Mouse (Mus musculus): ENCODE data around the gene Lrrc4c. TPM values are rescaled to one million over a fixed set of nuclear protein-coding genes. Genes with fewer than 3 reads are reported as not detected.

Lrrc4c gene
- polyA plus RNA-seq, 1 experiment from 2014 or later: 0.19 TPM

- Histone ChIP-seq H3K9ac (ENCODE audit: low read depth, low read length) (no peak overlapping the region), H3K27ac (ENCODE audit: low read depth, low read length) (no peak overlapping the region), H3K4me3 (ENCODE audit: low read depth, low read length) (peak overlapping the region; percentile 44), H3K36me3 (ENCODE audit: control insufficient read depth, insufficient read depth, low read length) (no peaks in the 10 kb centered on the region), H3K27me3 (ENCODE audit: control insufficient read depth, insufficient read depth, low read length) (peaks cover 11% of the 10 kb centered on the region), H3K4me2 (peak overlapping the region; percentile 93), H3K4me1 (ENCODE audit: control insufficient read depth, insufficient read depth, low read length) (no peaks in the 10 kb centered on the region), H3K9me3 (replicated peaks; ENCODE audit: control insufficient read depth, low read length) (no peaks in the 10 kb centered on the region)
- ATAC-seq (replicated peaks; ENCODE audit: insufficient number of reproducible peaks, low FRiP score, low TSS enrichment): no peak
- 14% methylated on average over 8 of the region's 8 CpGs for WGBS (ENCODE audit: insufficient replicate concordance)
Measured at GRCm38 (mm10) chr2:97467664-97468063, 1149.7 kb downstream of the Lrrc4c start.

DNA sequence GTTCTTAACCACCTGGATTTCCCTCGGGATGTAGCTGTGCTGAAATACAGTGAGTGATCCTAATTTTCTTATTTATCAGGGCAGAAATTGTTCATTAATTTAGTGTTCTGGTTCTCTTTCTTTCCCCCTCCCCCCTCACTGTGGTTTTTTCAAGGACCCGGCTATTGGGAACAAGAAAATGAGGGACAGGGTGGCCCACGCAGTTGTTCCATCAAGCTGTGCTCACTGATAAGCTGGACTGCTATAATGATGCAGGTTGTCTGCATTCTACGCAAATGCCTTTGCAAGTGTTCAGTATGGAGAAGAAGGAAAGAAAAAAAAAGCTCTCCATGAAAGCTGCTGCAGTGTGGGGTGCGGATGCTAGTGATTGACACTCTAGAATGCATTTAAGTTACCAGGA lies 1150.4 kb downstream of the Lrrc4c start:
- no peak overlapping the region for H3K27ac ChIP-seq (ENCODE audit: low read depth, low read length)
- H3K36me3 ChIP-seq (ENCODE audit: control insufficient read depth, insufficient read depth, low read length): no peaks in the 10 kb centered on the region
- peaks cover 11% of the 10 kb centered on the region for H3K27me3 ChIP-seq (ENCODE audit: control insufficient read depth, insufficient read depth, low read length)
- ATAC-seq (replicated peaks; ENCODE audit: insufficient number of reproducible peaks, low FRiP score, low TSS enrichment): no peak
- no peak overlapping the region for H3K4me2 ChIP-seq
- no peaks in the 10 kb centered on the region for H3K4me1 ChIP-seq (ENCODE audit: control insufficient read depth, insufficient read depth, low read length)
- WGBS (ENCODE audit: insufficient replicate concordance): 28% methylated on average over 5 of the region's 5 CpGs
- no peaks in the 10 kb centered on the region for H3K9me3 ChIP-seq (replicated peaks; ENCODE audit: control insufficient read depth, low read length)
- H3K9ac ChIP-seq (ENCODE audit: low read depth, low read length): no peak overlapping the region
- no peak overlapping the region for H3K4me3 ChIP-seq (ENCODE audit: low read depth, low read length)

DNA sequence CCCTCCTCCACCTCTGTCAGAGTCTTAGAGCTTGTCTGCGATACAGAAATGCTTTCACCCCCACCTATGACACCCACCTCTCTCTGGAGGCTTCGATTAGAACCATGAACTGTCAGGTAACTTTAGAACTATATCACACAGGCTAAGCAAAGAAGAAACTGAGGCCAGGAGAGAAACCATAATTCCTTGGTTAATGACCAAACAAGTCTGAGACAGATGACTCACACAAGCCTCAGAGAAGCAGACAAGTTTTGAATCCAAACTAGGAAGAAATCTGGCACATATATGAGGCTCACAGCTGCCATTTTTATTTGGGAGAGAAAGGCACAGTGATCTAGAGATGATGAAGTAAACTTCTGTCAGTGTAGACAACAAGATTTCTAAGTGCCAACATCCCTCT lies 1151.4 kb downstream of the Lrrc4c start:
- no peak for ATAC-seq (replicated peaks; ENCODE audit: insufficient number of reproducible peaks, low FRiP score, low TSS enrichment)
- Histone ChIP-seq H3K4me1 (ENCODE audit: control insufficient read depth, insufficient read depth, low read length) (no peaks in the 10 kb centered on the region), H3K27ac (ENCODE audit: low read depth, low read length) (no peak overlapping the region), H3K9ac (ENCODE audit: low read depth, low read length) (no peak overlapping the region), H3K27me3 (ENCODE audit: control insufficient read depth, insufficient read depth, low read length) (peaks cover 11% of the 10 kb centered on the region), H3K4me2 (no peak overlapping the region), H3K9me3 (replicated peaks; ENCODE audit: control insufficient read depth, low read length) (no peaks in the 10 kb centered on the region), H3K36me3 (ENCODE audit: control insufficient read depth, insufficient read depth, low read length) (no peaks in the 10 kb centered on the region), H3K4me3 (ENCODE audit: low read depth, low read length) (no peak overlapping the region)
- WGBS (ENCODE audit: insufficient replicate concordance): 44% methylated on average over 2 of the region's 2 CpGs

GRCm38 (mm10) chr2:97478175-97478924 lies 1160.4 kb downstream of the Lrrc4c start:
- WGBS (ENCODE audit: insufficient replicate concordance): 75% methylated on average over 10 of the region's 10 CpGs
- ATAC-seq (replicated peaks; ENCODE audit: insufficient number of reproducible peaks, low FRiP score, low TSS enrichment): no peak

DNA sequence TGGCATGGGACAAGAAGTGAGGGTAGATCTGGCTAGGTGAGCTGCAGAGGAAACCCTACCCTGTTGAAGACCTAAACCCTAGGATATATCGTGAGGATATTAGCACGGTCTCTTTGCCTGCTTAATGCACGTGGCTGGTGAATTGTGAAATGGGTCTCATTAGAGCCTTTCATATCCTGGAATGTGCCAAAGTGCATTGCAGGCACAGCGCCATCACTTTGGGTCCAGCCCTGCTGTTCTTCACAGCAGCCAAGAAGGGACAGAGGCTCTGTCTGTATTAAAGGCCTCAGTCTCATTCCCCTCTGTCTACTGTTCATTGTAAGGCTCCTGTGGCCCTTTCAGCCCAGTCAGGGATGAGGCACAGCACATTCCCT lies 1160.9 kb downstream of the Lrrc4c start:
- no peak overlapping the region for H3K4me3 ChIP-seq (ENCODE audit: low read depth, low read length)
- H3K27me3 ChIP-seq (ENCODE audit: control insufficient read depth, insufficient read depth, low read length): no peaks in the 10 kb centered on the region
- WGBS (ENCODE audit: insufficient replicate concordance): 77% methylated on average over 4 of the region's 4 CpGs
- H3K4me2 ChIP-seq: no peak overlapping the region
- H3K9me3 ChIP-seq (replicated peaks; ENCODE audit: control insufficient read depth, low read length): no peaks in the 10 kb centered on the region
- H3K9ac ChIP-seq (ENCODE audit: low read depth, low read length): no peak overlapping the region
- H3K27ac ChIP-seq (ENCODE audit: low read depth, low read length): no peak overlapping the region
- no peaks in the 10 kb centered on the region for H3K36me3 ChIP-seq (ENCODE audit: control insufficient read depth, insufficient read depth, low read length)
- ATAC-seq (replicated peaks; ENCODE audit: insufficient number of reproducible peaks, low FRiP score, low TSS enrichment): no peak
- H3K4me1 ChIP-seq (ENCODE audit: control insufficient read depth, insufficient read depth, low read length): no peaks in the 10 kb centered on the region

More at GRCm38 (mm10) chr2:97478175-97478924, 1160.4 kb downstream of the Lrrc4c start:
- no peak overlapping the region for H3K4me2 ChIP-seq
- H3K9me3 ChIP-seq (replicated peaks; ENCODE audit: control insufficient read depth, low read length): no peaks in the 10 kb centered on the region
- no peaks in the 10 kb centered on the region for H3K36me3 ChIP-seq (ENCODE audit: control insufficient read depth, insufficient read depth, low read length)
- H3K4me3 ChIP-seq (ENCODE audit: low read depth, low read length): no peak overlapping the region
- H3K27me3 ChIP-seq (ENCODE audit: control insufficient read depth, insufficient read depth, low read length): no peaks in the 10 kb centered on the region
- H3K27ac ChIP-seq (ENCODE audit: low read depth, low read length): no peak overlapping the region
- no peak overlapping the region for H3K9ac ChIP-seq (ENCODE audit: low read depth, low read length)
- no peaks in the 10 kb centered on the region for H3K4me1 ChIP-seq (ENCODE audit: control insufficient read depth, insufficient read depth, low read length)

DNA sequence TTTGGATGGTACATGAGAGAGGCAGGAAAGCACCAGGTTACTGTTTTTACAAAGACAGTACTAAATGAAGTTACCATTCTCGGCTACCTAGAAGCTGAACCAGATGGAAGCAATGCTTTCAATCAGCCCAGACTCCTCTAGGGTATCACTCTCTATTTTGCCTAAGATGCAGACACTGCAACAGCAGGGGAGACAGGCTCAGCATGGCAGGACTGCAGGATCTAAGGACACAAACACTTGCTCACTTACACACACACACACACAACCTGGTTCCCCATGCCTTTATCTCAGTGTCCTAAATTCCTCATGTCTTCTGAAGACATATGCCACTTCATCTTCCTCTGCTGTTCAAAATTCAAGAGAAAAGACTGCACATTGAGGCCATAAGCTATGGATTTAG lies 1167.0 kb downstream of the Lrrc4c start:
- Histone ChIP-seq H3K36me3 (ENCODE audit: control insufficient read depth, insufficient read depth, low read length) (no peaks in the 10 kb centered on the region), H3K4me2 (no peak overlapping the region), H3K27ac (ENCODE audit: low read depth, low read length) (no peak overlapping the region), H3K27me3 (ENCODE audit: control insufficient read depth, insufficient read depth, low read length) (no peaks in the 10 kb centered on the region), H3K9me3 (replicated peaks; ENCODE audit: control insufficient read depth, low read length) (no peaks in the 10 kb centered on the region), H3K4me3 (ENCODE audit: low read depth, low read length) (no peak overlapping the region), H3K9ac (ENCODE audit: low read depth, low read length) (no peak overlapping the region), H3K4me1 (ENCODE audit: control insufficient read depth, insufficient read depth, low read length) (no peaks in the 10 kb centered on the region)
- no peak for ATAC-seq (replicated peaks; ENCODE audit: insufficient number of reproducible peaks, low FRiP score, low TSS enrichment)
- WGBS (ENCODE audit: insufficient replicate concordance): 74% methylated on average over 1 of the region's 1 CpGs

- no peak for ATAC-seq (replicated peaks; ENCODE audit: insufficient number of reproducible peaks, low FRiP score, low TSS enrichment)
- Histone ChIP-seq H3K4me1 (ENCODE audit: control insufficient read depth, insufficient read depth, low read length) (no peaks in the 10 kb centered on the region), H3K4me3 (ENCODE audit: low read depth, low read length) (no peak overlapping the region), H3K27me3 (ENCODE audit: control insufficient read depth, insufficient read depth, low read length) (no peaks in the 10 kb centered on the region), H3K27ac (ENCODE audit: low read depth, low read length) (no peak overlapping the region), H3K9ac (ENCODE audit: low read depth, low read length) (no peak overlapping the region), H3K9me3 (replicated peaks; ENCODE audit: control insufficient read depth, low read length) (no peaks in the 10 kb centered on the region), H3K4me2 (no peak overlapping the region), H3K36me3 (ENCODE audit: control insufficient read depth, insufficient read depth, low read length) (no peaks in the 10 kb centered on the region)
- 55% methylated on average over 2 of the region's 2 CpGs for WGBS (ENCODE audit: insufficient replicate concordance)
Measured at GRCm38 (mm10) chr2:97485609-97486008, 1167.6 kb downstream of the Lrrc4c start.

DNA sequence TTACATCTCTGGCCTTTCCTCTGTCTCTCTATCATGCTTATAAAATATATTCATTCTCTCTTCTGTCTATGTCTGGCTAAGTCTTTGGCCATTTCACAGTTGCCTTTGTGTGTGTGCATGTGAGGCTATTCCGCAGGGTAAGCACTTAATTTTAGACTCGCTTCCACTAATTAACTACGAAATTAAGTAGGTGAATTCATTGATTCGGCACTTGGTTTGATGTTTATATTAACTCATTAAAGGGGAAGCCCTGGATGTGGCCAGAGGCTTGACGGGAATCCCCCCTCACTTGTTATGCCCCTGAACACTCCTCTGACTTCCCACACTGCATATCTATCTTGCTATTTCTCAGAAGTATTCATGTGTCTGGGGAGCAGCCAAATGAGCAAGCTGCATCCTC lies 1169.6 kb downstream of the Lrrc4c start:
- WGBS (ENCODE audit: insufficient replicate concordance): 78% methylated on average over 5 of the region's 5 CpGs
- no peak overlapping the region for H3K27ac ChIP-seq (ENCODE audit: low read depth, low read length)
- H3K4me2 ChIP-seq: no peak overlapping the region
- no peak for ATAC-seq (replicated peaks; ENCODE audit: insufficient number of reproducible peaks, low FRiP score, low TSS enrichment)
- H3K36me3 ChIP-seq (ENCODE audit: control insufficient read depth, insufficient read depth, low read length): no peaks in the 10 kb centered on the region
- H3K4me3 ChIP-seq (ENCODE audit: low read depth, low read length): no peak overlapping the region
- H3K9ac ChIP-seq (ENCODE audit: low read depth, low read length): no peak overlapping the region
- H3K27me3 ChIP-seq (ENCODE audit: control insufficient read depth, insufficient read depth, low read length): no peaks in the 10 kb centered on the region
- H3K9me3 ChIP-seq (replicated peaks; ENCODE audit: control insufficient read depth, low read length): no peaks in the 10 kb centered on the region
- H3K4me1 ChIP-seq (ENCODE audit: control insufficient read depth, insufficient read depth, low read length): no peaks in the 10 kb centered on the region

- no peak for ATAC-seq (replicated peaks; ENCODE audit: insufficient number of reproducible peaks, low FRiP score, low TSS enrichment)
- no peaks in the 10 kb centered on the region for H3K27me3 ChIP-seq (ENCODE audit: control insufficient read depth, insufficient read depth, low read length)
- no peak overlapping the region for H3K4me2 ChIP-seq
- H3K9me3 ChIP-seq (replicated peaks; ENCODE audit: control insufficient read depth, low read length): no peaks in the 10 kb centered on the region
- H3K36me3 ChIP-seq (ENCODE audit: control insufficient read depth, insufficient read depth, low read length): no peaks in the 10 kb centered on the region
- H3K4me3 ChIP-seq (ENCODE audit: low read depth, low read length): no peak overlapping the region
- H3K27ac ChIP-seq (ENCODE audit: low read depth, low read length): no peak overlapping the region
- H3K9ac ChIP-seq (ENCODE audit: low read depth, low read length): no peak overlapping the region
- no peaks in the 10 kb centered on the region for H3K4me1 ChIP-seq (ENCODE audit: control insufficient read depth, insufficient read depth, low read length)
Measured at GRCm38 (mm10) chr2:97497069-97497468, 1179.1 kb downstream of the Lrrc4c start.

All from heart, embryonic 11.5 days (tissue).